Mouse (Mus musculus): ENCODE measurements around the gene Znhit6. TPM values are rescaled to one million over a fixed set of nuclear protein-coding genes. Genes with fewer than 3 reads are reported as not detected.

Gene Znhit6
- polyA plus RNA-seq (2015; fragmentation: Nextera tagmentation; extraction: Ambion mirVana) = 35.8 and 37.5 TPM in 2 replicates

GRCm38 (mm10) chr3:145575743-145576481 is at the start of gene Znhit6:
Znhit6 (plus strand) TSS chr3:145576205.
- peak within 1 kb of the TSS; percentile 71 for H3K4me3 ChIP-seq
- H3K36me3 ChIP-seq = peaks cover 17% of the 10 kb centered on the region
- H3K27me3 ChIP-seq = no peaks in the 10 kb centered on the region
- H3K4me1 ChIP-seq (replicated peaks) = peaks cover 19% of the 10 kb centered on the region
- ATAC-seq (ENCODE audit: low FRiP score, low read depth) = peak; percentile 93
- peak within 1 kb of the TSS; percentile 76 for H3K4me2 ChIP-seq
- WGBS = 5% methylated on average over 37 of the region's 37 CpGs
- H3K9ac ChIP-seq = peak within 1 kb of the TSS; percentile 75
- H3K27ac ChIP-seq (replicated peaks) = peak within 1 kb of the TSS; percentile 77
- H3K9me3 ChIP-seq = no peaks in the 10 kb centered on the region

DNA sequence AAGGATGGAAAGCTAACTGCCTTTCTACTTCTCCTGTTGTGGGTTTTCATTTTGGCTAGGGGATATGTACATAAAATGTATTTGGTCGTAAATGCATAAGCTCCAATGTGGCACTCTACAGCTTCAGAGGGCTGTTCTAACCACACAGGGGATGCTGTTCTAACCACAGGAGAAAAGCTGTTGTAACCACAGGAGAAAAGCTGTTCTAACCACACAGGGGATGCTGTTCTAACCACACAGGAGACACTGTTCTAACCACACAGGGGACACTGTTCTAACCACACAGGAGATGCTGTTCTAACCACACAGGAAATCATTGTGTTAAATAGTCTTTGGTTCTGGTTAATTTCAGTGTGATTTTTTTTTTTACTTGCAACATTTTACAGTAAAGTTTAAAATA is 38.1 kb upstream of the Znhit6 start:
- Histone ChIP-seq H3K4me2 (no peak overlapping the region), H3K27ac (replicated peaks) (no peak overlapping the region), H3K9ac (no peak overlapping the region), H3K27me3 (no peaks in the 10 kb centered on the region), H3K9me3 (no peaks in the 10 kb centered on the region), H3K4me3 (no peak overlapping the region), H3K4me1 (replicated peaks) (no peaks in the 10 kb centered on the region), H3K36me3 (no peaks in the 10 kb centered on the region)
- ATAC-seq (ENCODE audit: low FRiP score, low read depth) = no peak
- WGBS = 85% methylated on average over 1 of the region's 1 CpGs

- WGBS = 68% methylated on average over 10 of the region's 10 CpGs
- no peaks in the 10 kb centered on the region for H3K9me3 ChIP-seq
- no peaks in the 10 kb centered on the region for H3K4me1 ChIP-seq (replicated peaks)
- ATAC-seq (ENCODE audit: low FRiP score, low read depth) = no peak
- H3K4me2 ChIP-seq = no peak overlapping the region
- no peak overlapping the region for H3K4me3 ChIP-seq
- H3K27ac ChIP-seq (replicated peaks) = no peak overlapping the region; the same call in 1 of the 2 replicates
- H3K9ac ChIP-seq = no peak overlapping the region
- H3K36me3 ChIP-seq = no peaks in the 10 kb centered on the region
- H3K27me3 ChIP-seq = no peaks in the 10 kb centered on the region
Observed at GRCm38 (mm10) chr3:145548441-145549415, 27.3 kb upstream of the Znhit6 start.

- 55% methylated on average over 3 of the region's 3 CpGs for WGBS
- H3K4me2 ChIP-seq = no peak overlapping the region
- no peaks in the 10 kb centered on the region for H3K9me3 ChIP-seq
- H3K9ac ChIP-seq = no peak overlapping the region
- no peaks in the 10 kb centered on the region for H3K27me3 ChIP-seq
- no peak for ATAC-seq (ENCODE audit: low FRiP score, low read depth)
- no peak overlapping the region for H3K4me3 ChIP-seq
- H3K36me3 ChIP-seq = no peaks in the 10 kb centered on the region
- H3K4me1 ChIP-seq (replicated peaks) = no peaks in the 10 kb centered on the region
- no peak overlapping the region for H3K27ac ChIP-seq (replicated peaks)
Observed at GRCm38 (mm10) chr3:145550216-145550615, 25.8 kb upstream of the Znhit6 start.

GRCm38 (mm10) chr3:145554388-145554787 is 21.6 kb upstream of the Znhit6 start:
- Histone ChIP-seq H3K4me3 (no peak overlapping the region), H3K4me1 (replicated peaks) (no peaks in the 10 kb centered on the region), H3K27me3 (no peaks in the 10 kb centered on the region), H3K9me3 (no peaks in the 10 kb centered on the region), H3K36me3 (no peaks in the 10 kb centered on the region), H3K4me2 (no peak overlapping the region), H3K27ac (replicated peaks) (no peak overlapping the region), H3K9ac (no peak overlapping the region)
- no peak for ATAC-seq (ENCODE audit: low FRiP score, low read depth)
- 82% methylated on average over 2 of the region's 2 CpGs for WGBS

DNA sequence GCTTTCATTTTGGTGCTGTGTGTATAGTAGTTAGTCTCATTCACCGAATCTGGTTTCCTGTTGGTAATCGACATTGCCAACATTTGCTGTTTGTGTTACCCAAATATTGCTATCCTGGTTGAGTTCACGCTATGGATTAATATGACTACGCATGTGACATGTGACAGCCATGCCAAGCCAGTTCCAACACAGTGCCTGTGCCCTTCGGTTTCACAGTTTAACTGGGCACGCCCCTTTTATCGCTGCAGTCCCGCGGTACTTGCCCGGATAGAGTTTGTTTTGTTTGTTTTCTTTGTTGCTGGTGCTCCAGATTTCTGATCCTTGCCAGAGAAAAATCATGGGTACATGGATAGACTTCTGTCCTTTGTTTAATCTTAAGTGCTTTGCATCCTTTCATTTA is 19.8 kb upstream of the Znhit6 start:
- H3K9ac ChIP-seq = no peak overlapping the region
- no peaks in the 10 kb centered on the region for H3K36me3 ChIP-seq
- H3K27me3 ChIP-seq = no peaks in the 10 kb centered on the region
- WGBS = 93% methylated on average over 10 of the region's 10 CpGs
- H3K4me1 ChIP-seq (replicated peaks) = no peaks in the 10 kb centered on the region
- no peak overlapping the region for H3K4me3 ChIP-seq
- H3K27ac ChIP-seq (replicated peaks) = no peak overlapping the region
- no peaks in the 10 kb centered on the region for H3K9me3 ChIP-seq
- H3K4me2 ChIP-seq = no peak overlapping the region
- ATAC-seq (ENCODE audit: low FRiP score, low read depth) = no peak

GRCm38 (mm10) chr3:145559675-145560074 is 16.3 kb upstream of the Znhit6 start:
- no peaks in the 10 kb centered on the region for H3K36me3 ChIP-seq
- no peak overlapping the region for H3K9ac ChIP-seq
- 91% methylated on average over 5 of the region's 5 CpGs for WGBS
- H3K4me2 ChIP-seq = no peak overlapping the region
- H3K4me3 ChIP-seq = no peak overlapping the region
- H3K9me3 ChIP-seq = no peaks in the 10 kb centered on the region
- H3K27me3 ChIP-seq = no peaks in the 10 kb centered on the region
- H3K4me1 ChIP-seq (replicated peaks) = no peaks in the 10 kb centered on the region
- ATAC-seq (ENCODE audit: low FRiP score, low read depth) = no peak
- no peak overlapping the region for H3K27ac ChIP-seq (replicated peaks)

- no peak overlapping the region for H3K4me2 ChIP-seq
- WGBS = 85% methylated on average over 4 of the region's 4 CpGs
- no peak for ATAC-seq (ENCODE audit: low FRiP score, low read depth)
- no peaks in the 10 kb centered on the region for H3K36me3 ChIP-seq
- no peaks in the 10 kb centered on the region for H3K9me3 ChIP-seq
- H3K27ac ChIP-seq (replicated peaks) = no peak overlapping the region
- no peak overlapping the region for H3K4me3 ChIP-seq
- no peak overlapping the region for H3K9ac ChIP-seq
- H3K27me3 ChIP-seq = no peaks in the 10 kb centered on the region
- no peaks in the 10 kb centered on the region for H3K4me1 ChIP-seq (replicated peaks)
Observed at GRCm38 (mm10) chr3:145560117-145560516, 15.9 kb upstream of the Znhit6 start.

DNA sequence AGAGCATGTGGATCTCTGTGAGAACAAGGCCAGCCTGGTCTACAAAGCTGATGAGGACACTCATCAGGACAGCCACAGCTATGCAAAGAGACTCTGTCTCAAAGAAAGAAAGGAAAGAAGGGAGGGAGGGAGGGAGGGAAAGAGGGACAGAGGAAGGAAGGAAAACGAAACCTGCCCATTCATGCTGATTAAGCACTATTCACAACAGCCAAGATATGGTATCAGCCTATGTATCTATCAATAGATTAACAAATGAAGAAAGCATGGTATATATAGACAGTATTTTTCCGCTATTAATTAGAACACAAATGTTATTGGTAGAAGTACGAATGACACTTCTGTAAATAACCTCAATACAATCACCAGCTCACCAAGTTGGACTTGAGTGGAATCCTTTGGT is 1.5 kb upstream of the Znhit6 start:
- Histone ChIP-seq H3K4me2 (no peak overlapping the region), H3K4me3 (no peak overlapping the region), H3K9ac (no peak overlapping the region), H3K4me1 (replicated peaks) (peaks cover 19% of the 10 kb centered on the region), H3K36me3 (peaks cover 13% of the 10 kb centered on the region), H3K27ac (replicated peaks) (no peak overlapping the region), H3K27me3 (no peaks in the 10 kb centered on the region), H3K9me3 (no peaks in the 10 kb centered on the region)
- ATAC-seq (ENCODE audit: low FRiP score, low read depth) = no peak
- WGBS = 89% methylated on average over 3 of the region's 3 CpGs

DNA sequence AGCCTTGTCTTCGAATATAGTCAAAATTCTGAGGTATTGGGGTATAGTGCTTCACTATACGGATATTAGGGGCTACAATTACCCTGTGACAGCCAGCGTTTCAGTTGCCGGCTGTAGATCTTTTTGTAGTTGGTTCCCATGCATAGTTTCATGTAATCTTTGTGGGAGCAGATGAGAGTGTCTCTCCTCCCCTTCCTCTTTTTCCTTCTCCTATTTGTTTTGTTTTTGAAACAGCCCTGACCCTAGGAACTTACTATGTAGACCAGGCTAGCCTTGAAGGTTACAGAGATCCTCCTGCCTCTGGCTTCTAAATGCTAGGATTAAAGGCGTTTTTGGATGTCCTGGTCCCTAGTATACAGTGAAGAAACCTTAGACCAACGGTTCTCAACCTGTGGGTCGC is 665 bp upstream of the Znhit6 start:
- Histone ChIP-seq H3K4me2 (peak overlapping the region; percentile 76), H3K9me3 (no peaks in the 10 kb centered on the region), H3K27ac (replicated peaks) (no peak overlapping the region), H3K36me3 (peaks cover 16% of the 10 kb centered on the region), H3K27me3 (no peaks in the 10 kb centered on the region), H3K4me1 (replicated peaks) (peaks cover 19% of the 10 kb centered on the region), H3K9ac (no peak overlapping the region), H3K4me3 (peak overlapping the region; percentile 71; the same call in 1 of the 2 replicates)
- ATAC-seq (ENCODE audit: low FRiP score, low read depth) = no peak
- WGBS = 85% methylated on average over 7 of the region's 7 CpGs

DNA sequence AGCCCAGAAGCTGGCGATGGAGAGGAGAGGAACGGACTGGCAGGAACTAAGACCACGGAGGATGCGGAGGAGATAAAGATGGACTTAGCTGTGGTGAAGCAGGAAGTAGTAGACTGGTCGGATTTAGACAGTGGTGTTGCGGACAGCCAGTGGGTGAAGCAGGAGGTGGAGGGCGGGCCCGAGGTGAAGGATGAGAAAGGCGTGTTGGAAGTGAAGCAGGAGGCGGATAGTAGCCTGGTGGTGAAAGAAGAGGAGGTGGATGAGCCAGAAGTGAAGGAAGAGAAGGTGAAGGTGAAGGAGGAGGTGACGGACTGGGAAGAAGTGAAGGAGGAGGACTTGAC is 447 bp downstream of the Znhit6 start:
- H3K36me3 ChIP-seq = peaks cover 17% of the 10 kb centered on the region
- H3K9me3 ChIP-seq = no peaks in the 10 kb centered on the region
- ATAC-seq (ENCODE audit: low FRiP score, low read depth) = no peak
- peak overlapping the region; percentile 76 for H3K4me2 ChIP-seq
- peak overlapping the region; percentile 71 for H3K4me3 ChIP-seq
- H3K27me3 ChIP-seq = no peaks in the 10 kb centered on the region
- H3K27ac ChIP-seq (replicated peaks) = peak overlapping the region; percentile 77
- WGBS = 1% methylated on average over 11 of the region's 11 CpGs
- H3K9ac ChIP-seq = peak overlapping the region; percentile 75
- peaks cover 19% of the 10 kb centered on the region for H3K4me1 ChIP-seq (replicated peaks)

GRCm38 (mm10) chr3:145576876-145577275 is 871 bp downstream of the Znhit6 start:
- no peak; the same call in 1 of the 2 replicates for ATAC-seq (ENCODE audit: low FRiP score, low read depth)
- WGBS = 38% methylated on average over 15 of the region's 15 CpGs

More at GRCm38 (mm10) chr3:145576876-145577275, 871 bp downstream of the Znhit6 start:
- Histone ChIP-seq H3K9ac (peak overlapping the region; percentile 75), H3K27ac (replicated peaks) (peak overlapping the region; percentile 77; the same call in 1 of the 2 replicates), H3K4me3 (peak overlapping the region; percentile 71), H3K4me2 (peak overlapping the region; percentile 76), H3K36me3 (peaks cover 17% of the 10 kb centered on the region), H3K9me3 (no peaks in the 10 kb centered on the region), H3K4me1 (replicated peaks) (peaks cover 19% of the 10 kb centered on the region), H3K27me3 (no peaks in the 10 kb centered on the region)
